Mouse (Mus musculus) limb, embryonic 14.5 days (tissue): Measurements from ENCODE around the gene Ror1. TPM values are rescaled to one million over a fixed set of nuclear protein-coding genes. Genes with fewer than 3 reads are reported as not detected.

Source experiments
- ATAC-seq: fragments of 200-750 bp; cut with Nextera tagmentation; 2 replicates; pipeline ENCODE4 v1.8.0; 2017; ENCODE audit warnings: low read depth, moderate number of reproducible peaks, moderate TSS enrichment; ENCODE audit not compliant: low FRiP score
- DNase-seq: peaks from one replicate; pipeline ENCODE4 v3.0.0-alpha.2; 2015; ENCODE audit warnings: low spot score
- H3K27ac ChIP-seq: fragments of 300-500 bp; sonication (generic); replicated peaks from 2 replicates; pipeline ENCODE4 v1.5.1; 2014; ENCODE audit warnings: low read depth, mild to moderate bottlenecking, low read length, moderate library complexity, mixed read lengths
- H3K27me3 ChIP-seq: fragments of 300-500 bp; sonication (generic); 2 replicates; pipeline ENCODE4 v1.6.1; 2014; ENCODE audit warnings: low read length, mixed read lengths; ENCODE audit not compliant: control insufficient read depth, insufficient read depth
- H3K36me3 ChIP-seq: fragments of 300-500 bp; sonication (generic); 2 replicates; pipeline ENCODE4 v1.6.1; 2014; ENCODE audit warnings: mild to moderate bottlenecking, low read length, moderate library complexity, mixed read lengths; ENCODE audit not compliant: control insufficient read depth, insufficient read depth
- H3K4me1 ChIP-seq: fragments of 300-500 bp; sonication (generic); 2 replicates; pipeline ENCODE4 v1.6.1; 2014; ENCODE audit warnings: antibody characterized with exemption, low read length, mixed read lengths; ENCODE audit not compliant: control insufficient read depth, insufficient read depth
- H3K4me2 ChIP-seq: fragments of 300-500 bp; sonication (generic); replicated peaks from 2 replicates; pipeline ENCODE4 v1.6.1; 2014; ENCODE audit warnings: low read depth, mild to moderate bottlenecking, low read length, moderate library complexity; ENCODE audit not compliant: severe bottlenecking
- H3K4me3 ChIP-seq: fragments of 300-500 bp; sonication (generic); replicated peaks from 2 replicates; pipeline ENCODE4 v1.5.1; 2014; ENCODE audit warnings: low read length
- H3K9ac ChIP-seq: fragments of 300-500 bp; sonication (generic); 2 replicates; pipeline ENCODE4 v1.6.1; 2014; ENCODE audit warnings: mild to moderate bottlenecking, low read depth, low read length, moderate library complexity; ENCODE audit not compliant: severe bottlenecking
- H3K9me3 ChIP-seq: fragments of 300-500 bp; sonication (generic); 2 replicates; pipeline ENCODE4 v1.6.1; 2016; ENCODE audit warnings: low read length; ENCODE audit not compliant: control insufficient read depth
- POLR2A ChIP-seq: fragments of 200-500 bp; IDR thresholded peaks from 2 replicates; pipeline ENCODE4 v1.8.0; 2012; ENCODE audit warnings: inconsistent platforms, mild to moderate bottlenecking, moderate library complexity, borderline replicate concordance; ENCODE audit not compliant: insufficient read depth, insufficient read length; ENCODE audit errors: extremely low read depth
- WGBS: fragments of 180-500 bp; shearing (Covaris S2); extraction: QIAGEN DNeasy Blood & Tissue Kit; methylation state at CpG from one replicate; pipeline ENCODE4 v1.1.7; 2014; 5-methylcytosine and 5-hydroxymethylcytosine counted together
- polyA plus RNA-seq, 2 experiments: library from polyadenylated mRNA; depleted of rRNA in 1 of 2; stranded (reverse) in 1 of 2; unstranded in 1 of 2; fragments of >200 nt; fragmentation: Nextera tagmentation in 1 of 2; extraction: Ambion mirVana in 1 of 2; gene quantifications; 2 replicates each; pipeline versions ENCODE4 v1.2.1 to v1.2.3; 2012 to 2014

Ror1 gene
- polyA plus RNA-seq, 2 experiments = 8.6 to 12.0 TPM

GRCm38 (mm10) chr4:100208081-100208480 is 112.5 kb downstream of the Ror1 start:
- Histone ChIP-seq H3K4me3 (no peak overlapping the region), H3K9ac (no peak overlapping the region), H3K4me2 (no peak overlapping the region), H3K27me3 (no peaks in the 10 kb centered on the region), H3K4me1 (peaks cover 11% of the 10 kb centered on the region), H3K36me3 (no peaks in the 10 kb centered on the region), H3K27ac (no peak overlapping the region), H3K9me3 (no peaks in the 10 kb centered on the region)
- no peak for TF ChIP-seq POLR2A
- no peak for DNase-seq
- ATAC-seq = no peak
- 69% methylated on average over 4 of the region's 4 CpGs for WGBS

- Histone ChIP-seq H3K4me2 (no peak overlapping the region), H3K9me3 (no peaks in the 10 kb centered on the region), H3K4me1 (peaks cover 4% of the 10 kb centered on the region), H3K36me3 (no peaks in the 10 kb centered on the region), H3K27me3 (no peaks in the 10 kb centered on the region), H3K27ac (no peak overlapping the region), H3K4me3 (no peak overlapping the region), H3K9ac (no peak overlapping the region)
- 80% methylated on average over 4 of the region's 4 CpGs for WGBS
- ATAC-seq (no peak), DNase-seq (no peak)
- no peak for TF ChIP-seq POLR2A
Measured at GRCm38 (mm10) chr4:100209106-100209505, 113.5 kb downstream of the Ror1 start.

GRCm38 (mm10) chr4:100211331-100211730 is 115.7 kb downstream of the Ror1 start:
- Histone ChIP-seq H3K27ac (no peak overlapping the region), H3K27me3 (no peaks in the 10 kb centered on the region), H3K9ac (no peak overlapping the region), H3K36me3 (no peaks in the 10 kb centered on the region), H3K4me1 (no peaks in the 10 kb centered on the region; the same call in 1 of the 2 replicates), H3K4me2 (no peak overlapping the region), H3K4me3 (no peak overlapping the region), H3K9me3 (no peaks in the 10 kb centered on the region)
- ATAC-seq (no peak), DNase-seq (no peak)
- WGBS = 72% methylated on average over 4 of the region's 4 CpGs
- TF ChIP-seq POLR2A = no peak

- H3K4me3 ChIP-seq = no peak overlapping the region
- no peaks in the 10 kb centered on the region for H3K36me3 ChIP-seq
- TF ChIP-seq POLR2A = no peak
- H3K27ac ChIP-seq = no peak overlapping the region; the same call in 1 of the 2 replicates
- no peak overlapping the region for H3K9ac ChIP-seq
- no peak overlapping the region for H3K4me2 ChIP-seq
- peaks cover 2% of the 10 kb centered on the region; the same call in 1 of the 2 replicates for H3K4me1 ChIP-seq
- no peak for DNase-seq
- no peaks in the 10 kb centered on the region for H3K9me3 ChIP-seq
- ATAC-seq = peak; percentile 25; the same call in 1 of the 2 replicates
- no peaks in the 10 kb centered on the region for H3K27me3 ChIP-seq
- WGBS = 44% methylated on average over 13 of the region's 13 CpGs
Measured at GRCm38 (mm10) chr4:100214324-100215215, 119.0 kb downstream of the Ror1 start.

GRCm38 (mm10) chr4:100216587-100216986 is 121.0 kb downstream of the Ror1 start:
- H3K4me1 ChIP-seq = peaks cover 2% of the 10 kb centered on the region
- H3K9me3 ChIP-seq = no peaks in the 10 kb centered on the region
- no peak overlapping the region for H3K4me3 ChIP-seq
- DNase-seq (no peak), ATAC-seq (no peak)
- H3K9ac ChIP-seq = no peak overlapping the region
- no peaks in the 10 kb centered on the region for H3K27me3 ChIP-seq
- TF ChIP-seq POLR2A = no peak
- H3K36me3 ChIP-seq = no peaks in the 10 kb centered on the region
- WGBS = 55% methylated on average over 3 of the region's 3 CpGs
- no peak overlapping the region for H3K4me2 ChIP-seq
- no peak overlapping the region for H3K27ac ChIP-seq

GRCm38 (mm10) chr4:100219026-100219425 is 123.4 kb downstream of the Ror1 start:
- H3K4me3 ChIP-seq = no peak overlapping the region
- ATAC-seq = no peak

More at GRCm38 (mm10) chr4:100219026-100219425, 123.4 kb downstream of the Ror1 start:
- H3K27me3 ChIP-seq = no peaks in the 10 kb centered on the region
- H3K4me2 ChIP-seq = no peak overlapping the region
- no peak overlapping the region for H3K9ac ChIP-seq
- H3K4me1 ChIP-seq = peaks cover 17% of the 10 kb centered on the region
- H3K9me3 ChIP-seq = no peaks in the 10 kb centered on the region
- no peaks in the 10 kb centered on the region for H3K36me3 ChIP-seq
- H3K27ac ChIP-seq = no peak overlapping the region
- no peak for DNase-seq
- 72% methylated on average over 4 of the region's 4 CpGs for WGBS
- no peak for TF ChIP-seq POLR2A
